Mouse (Mus musculus): ENCODE data around the gene Gsta4. TPM values are rescaled to one million over a fixed set of nuclear protein-coding genes. Genes with fewer than 3 reads are reported as not detected.
"Not testable (repeated sequence)": the region's sequence is repeated elsewhere in the genome, so short reads cannot be mapped to it uniquely, and the experiment has no call there.

The Gsta4 gene
- total RNA-seq, 4 experiments from 2014 or later = 33.6 to 43.8 (median 38.8) TPM

DNA sequence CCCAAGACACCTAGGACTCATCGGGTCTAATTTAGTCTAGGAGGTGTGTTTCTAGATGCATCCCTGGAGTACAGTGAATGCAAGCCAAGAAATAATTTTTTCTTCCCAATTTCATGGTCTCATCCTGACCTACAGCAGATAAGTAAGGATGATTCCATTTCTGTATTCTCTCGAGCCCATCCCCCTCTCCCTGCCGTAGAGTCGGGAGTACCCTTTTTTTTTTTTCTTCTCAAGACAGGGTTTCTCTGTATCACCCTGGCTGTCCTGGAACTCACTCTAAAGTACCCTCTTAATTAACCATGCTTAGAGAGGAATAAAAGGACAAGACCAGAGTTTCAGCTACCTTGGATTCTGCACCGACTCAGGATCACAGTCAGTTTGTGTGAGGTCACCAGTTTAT lies 4.4 kb upstream of the Gsta4 start:
- DNase-seq (ENCODE audit: low spot score in 2 of 2) = no peak

DNA sequence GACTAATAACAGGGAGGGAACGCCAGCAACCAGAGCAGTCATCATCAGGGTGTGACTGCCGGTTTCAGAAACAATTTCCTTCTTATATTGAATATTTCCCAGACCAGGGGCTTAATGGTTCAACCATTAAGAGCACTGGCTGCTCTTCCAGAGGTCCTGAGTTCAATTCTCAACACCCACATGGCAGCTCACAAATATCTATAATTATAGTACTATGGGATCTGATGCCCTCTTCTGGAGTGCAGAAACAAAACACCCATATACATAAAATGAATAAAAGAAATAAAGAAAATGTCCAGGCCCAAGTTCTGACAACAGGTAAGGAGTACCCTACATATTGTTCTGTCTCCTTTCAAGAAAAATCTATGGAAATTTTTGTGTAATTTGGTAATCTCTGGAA lies 3.5 kb upstream of the Gsta4 start:
- no peak for DNase-seq (ENCODE audit: low spot score in 2 of 2)

DNA sequence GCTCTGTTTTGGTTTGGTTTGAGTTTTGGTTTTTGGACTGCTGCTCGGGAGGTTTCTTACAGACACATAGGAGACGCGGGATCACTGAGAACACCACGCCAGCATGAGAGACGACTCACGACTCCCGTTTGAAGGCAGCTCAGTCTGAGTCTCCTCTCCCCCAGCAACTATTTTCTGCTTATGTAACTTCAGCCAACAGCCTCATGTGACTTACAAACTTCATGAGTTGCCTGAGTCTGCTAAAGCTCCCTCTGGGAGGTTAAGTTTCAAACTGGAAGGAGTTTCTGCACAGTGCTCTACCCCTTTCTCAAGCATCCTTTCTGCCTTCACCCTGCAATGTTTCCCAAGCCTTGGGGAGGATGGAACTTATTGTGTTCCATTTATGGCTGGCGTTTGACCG lies 3.1 kb downstream of the Gsta4 start:
- DNase-seq (ENCODE audit: low spot score in 2 of 2) = no peak

DNA sequence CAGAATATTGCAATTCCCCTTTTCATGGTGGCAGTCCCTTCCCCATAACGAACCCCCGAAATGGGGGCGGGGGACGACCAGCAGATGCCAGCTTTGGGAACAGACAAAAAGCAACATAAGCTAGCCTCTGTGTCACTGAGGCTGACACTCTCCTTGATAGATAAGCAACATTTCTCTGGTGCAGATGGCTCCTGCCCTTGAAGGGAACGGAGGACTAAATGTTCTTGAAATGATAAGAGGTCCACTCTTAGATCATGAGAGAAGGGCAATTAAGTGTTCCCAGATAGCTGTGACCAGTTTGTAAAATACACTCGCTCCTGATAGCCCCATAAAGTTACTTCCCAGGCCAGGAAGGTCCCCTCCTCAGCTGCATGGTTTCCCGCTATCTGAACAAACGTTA lies 6.3 kb downstream of the Gsta4 start:
- no peak for DNase-seq (ENCODE audit: low spot score in 2 of 2)

DNA sequence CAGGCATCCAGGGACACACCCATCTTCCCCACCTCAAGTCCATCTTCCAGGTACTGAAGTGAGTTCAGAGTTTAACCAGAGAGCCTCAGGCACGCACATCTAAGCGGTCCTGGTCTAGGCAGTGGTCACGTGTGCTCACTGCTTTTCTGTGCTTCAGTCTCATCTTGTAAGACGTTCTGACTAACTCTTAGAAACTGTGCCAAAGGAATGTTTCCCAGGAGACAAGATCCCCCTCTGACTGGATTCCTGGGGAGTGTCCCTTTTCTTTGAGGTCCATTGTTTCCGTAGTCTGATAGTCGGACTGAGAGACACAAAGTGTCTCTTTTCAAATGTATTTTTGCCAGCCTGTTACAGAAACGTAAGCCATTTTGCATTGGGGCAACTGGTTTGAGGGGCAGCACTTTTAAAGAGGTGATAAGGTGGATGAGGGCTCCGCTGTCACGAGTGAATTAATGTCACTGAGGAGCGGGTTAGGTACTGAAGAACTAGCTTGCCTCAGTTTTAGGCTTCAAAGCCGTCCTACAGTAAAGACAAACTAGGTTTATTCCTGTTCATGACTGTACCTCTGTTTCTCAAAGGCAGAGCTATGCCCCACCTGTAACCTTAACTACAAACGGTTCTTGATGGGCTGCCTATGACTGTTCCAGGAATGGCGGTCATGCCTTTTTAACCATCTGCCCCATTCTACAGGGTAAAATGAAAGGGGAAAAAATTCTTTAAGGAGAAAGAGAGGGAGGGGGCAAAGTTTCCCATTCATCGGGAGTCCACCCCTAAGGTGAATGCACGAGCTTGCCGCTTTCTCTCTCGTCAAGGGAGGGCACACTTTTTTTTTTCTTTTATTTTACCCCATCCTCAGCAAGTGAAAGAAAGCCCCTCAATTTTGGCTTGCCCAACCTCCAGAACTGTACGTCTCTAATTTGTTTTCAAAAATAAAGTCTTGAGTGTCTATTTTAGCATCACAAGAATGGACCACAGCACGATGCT lies 8.4 kb downstream of the Gsta4 start:
- DNase-seq (ENCODE audit: low spot score in 2 of 2) = no peak

DNA sequence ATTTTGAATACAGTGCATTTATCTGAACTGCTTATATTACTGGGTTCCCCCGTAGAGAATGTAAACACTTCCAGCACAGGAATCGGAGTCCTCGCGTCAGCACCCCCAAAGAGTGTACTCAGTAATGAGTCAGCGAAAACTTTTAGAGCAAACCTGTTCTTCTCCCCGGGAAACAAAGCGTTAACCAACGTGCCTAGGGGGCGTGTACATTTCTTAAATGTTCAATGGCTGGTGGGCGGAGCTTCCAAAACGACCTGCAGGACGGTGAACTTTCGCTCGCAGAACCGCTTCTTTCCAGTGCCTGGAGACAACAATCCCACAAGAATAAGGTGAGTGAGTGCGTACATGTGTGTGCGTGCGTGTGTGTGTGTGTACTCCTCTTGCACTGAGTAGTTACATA lies 9.2 kb downstream of the Gsta4 start:
- no peak for DNase-seq (ENCODE audit: low spot score in 2 of 2)

DNA sequence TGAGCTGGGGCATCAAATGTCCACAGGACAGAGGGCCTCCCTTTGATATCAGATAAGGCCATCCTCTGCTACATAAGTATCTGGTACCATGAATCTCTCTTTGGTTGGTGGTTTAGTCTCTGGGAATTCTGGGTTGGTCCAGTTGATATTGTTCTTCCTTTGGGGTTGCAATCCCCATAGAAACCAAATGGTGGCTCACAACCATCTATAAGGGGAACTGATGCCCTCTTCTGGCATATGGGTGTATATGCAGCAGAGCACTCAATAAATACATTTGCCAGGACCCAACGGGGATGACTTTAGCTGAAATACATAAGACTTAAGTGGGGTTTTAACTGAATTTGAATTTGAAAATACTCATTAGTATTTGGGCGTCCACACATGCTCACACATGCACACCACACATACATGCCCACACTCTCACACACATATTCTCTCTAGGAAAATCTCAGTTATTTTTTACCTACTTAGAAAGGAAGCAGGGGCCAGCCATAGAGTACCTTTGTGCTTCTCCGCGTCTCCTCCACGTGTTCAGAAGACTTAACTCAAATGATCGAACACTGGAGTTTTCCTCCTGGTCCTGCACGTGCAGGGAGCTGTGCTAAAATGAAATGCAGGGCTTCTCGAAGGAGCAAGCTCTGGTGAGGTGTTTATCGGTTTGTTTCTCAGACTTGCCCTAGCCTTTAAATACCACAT lies 11.5 kb downstream of the Gsta4 start:
- no peak for DNase-seq (ENCODE audit: low spot score in 2 of 2)

DNA sequence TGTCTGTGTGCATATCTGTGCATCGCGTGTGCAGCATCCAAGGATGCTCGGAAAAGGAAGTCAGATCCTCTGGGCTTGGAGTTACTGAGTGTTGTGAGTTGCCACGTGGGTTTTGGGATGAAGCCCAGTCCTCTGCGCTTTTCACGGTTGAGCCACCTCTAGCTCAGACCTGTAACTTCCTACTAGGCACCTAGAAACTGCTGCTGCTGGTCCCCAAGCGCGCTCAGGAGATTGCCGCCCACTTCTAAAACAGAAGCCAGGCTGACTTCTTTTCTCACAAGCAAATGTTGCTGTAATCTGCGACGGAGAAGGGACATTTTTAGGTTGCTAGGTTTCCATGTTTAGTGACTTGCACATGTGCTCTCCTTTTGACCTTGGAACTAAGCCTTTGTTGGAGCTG lies 12.5 kb downstream of the Gsta4 start:
- peak in 1 of 2 experiments; percentile 53 for DNase-seq (ENCODE audit: low spot score in 2 of 2)

DNA sequence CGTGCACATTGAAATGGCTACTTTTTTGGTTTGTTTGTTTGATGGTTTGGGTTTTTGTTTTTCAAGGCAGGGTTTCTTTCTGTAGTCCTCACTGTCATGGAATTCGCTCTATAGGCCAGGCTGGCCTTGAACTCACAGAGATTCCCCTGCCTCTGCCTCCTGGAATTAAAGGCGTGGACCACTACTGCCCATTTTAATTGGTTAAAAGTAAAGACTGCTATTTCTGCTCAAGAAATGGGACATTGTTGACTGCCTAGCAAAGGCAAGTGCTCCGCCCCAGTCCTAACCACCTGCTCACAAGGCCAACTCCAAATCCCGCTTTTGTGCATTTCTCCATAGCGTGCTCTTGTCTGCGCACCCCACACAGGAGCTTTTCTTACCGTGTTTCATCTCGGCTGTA lies 15.2 kb downstream of the Gsta4 start:
- no peak for DNase-seq (ENCODE audit: low spot score in 2 of 2)

DNA sequence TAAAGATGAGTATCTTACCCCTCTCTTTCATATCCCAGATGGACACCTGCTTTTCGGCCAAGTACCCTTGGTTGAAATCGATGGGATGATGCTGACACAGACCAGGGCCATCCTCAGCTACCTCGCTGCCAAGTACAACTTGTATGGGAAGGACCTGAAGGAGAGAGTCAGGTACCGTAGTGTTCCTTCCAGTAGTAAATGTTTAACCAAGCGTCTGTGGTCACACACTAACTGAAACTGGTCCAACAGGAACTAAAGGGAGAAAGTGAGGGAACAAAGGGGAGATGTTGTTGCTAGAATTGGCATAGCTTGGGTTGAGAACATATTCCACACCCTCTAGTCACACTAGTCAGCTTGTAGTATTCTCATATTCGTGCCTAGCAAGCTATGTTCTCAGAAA lies 21.6 kb downstream of the Gsta4 start:
- no peak for DNase-seq (ENCODE audit: low spot score in 2 of 2)

DNA sequence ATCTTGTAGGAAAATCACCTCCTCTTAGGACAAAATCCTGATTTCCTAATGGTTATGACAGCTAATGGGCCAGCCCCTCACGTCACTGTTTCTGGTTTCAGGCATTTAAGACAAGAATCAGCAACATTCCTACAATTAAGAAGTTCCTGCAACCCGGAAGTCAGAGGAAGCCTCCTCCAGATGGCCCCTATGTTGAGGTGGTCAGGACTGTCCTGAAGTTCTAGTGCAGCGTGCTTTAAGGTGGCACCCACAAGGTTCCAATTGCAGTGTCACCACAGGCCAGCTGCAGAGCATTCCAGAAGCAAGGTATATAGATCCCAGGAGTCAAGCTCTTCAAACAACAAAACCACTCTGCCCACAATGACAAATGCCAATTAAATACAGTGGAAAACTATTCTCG lies 26.4 kb downstream of the Gsta4 start:
- no peak for DNase-seq (ENCODE audit: low spot score in 2 of 2)

DNA sequence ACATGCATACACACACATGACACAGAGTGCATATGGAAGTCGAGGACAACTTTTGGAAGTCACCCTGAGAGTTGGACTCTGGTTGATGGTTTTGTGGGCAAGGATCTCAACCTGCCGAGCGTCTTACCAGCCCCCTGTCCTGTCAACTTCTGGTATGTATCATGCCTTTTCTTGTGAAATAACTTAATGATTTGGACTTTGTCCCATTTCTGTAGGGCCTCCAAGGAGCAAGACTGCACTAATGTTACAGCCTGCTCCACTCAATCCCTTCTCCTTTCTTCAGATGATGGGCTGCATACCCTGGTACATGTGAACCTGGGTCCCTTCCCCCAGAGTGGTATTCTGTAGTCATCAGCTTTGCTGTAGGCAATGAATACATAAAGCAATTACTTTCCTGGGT lies 27.5 kb downstream of the Gsta4 start:
- DNase-seq (ENCODE audit: low spot score in 2 of 2) = no peak

DNA sequence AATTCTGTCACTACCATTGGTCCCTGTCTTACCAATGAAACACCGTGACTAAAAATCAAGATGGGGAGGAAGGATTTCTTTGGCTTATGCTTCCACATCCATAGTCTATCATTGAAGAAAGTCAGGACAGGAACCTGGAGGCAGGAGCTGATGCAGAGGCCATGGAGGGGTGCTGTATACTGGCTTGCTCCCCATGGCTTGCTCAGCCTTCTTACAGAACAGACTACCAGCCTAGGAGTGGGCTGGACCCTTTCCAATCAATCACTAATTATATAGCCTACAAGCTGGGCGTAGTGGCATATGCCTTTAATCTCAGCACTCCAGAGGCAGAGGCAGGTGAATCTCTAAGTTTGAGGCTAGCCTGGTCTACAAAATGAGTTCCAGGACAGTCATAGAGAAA lies 28.2 kb downstream of the Gsta4 start:
- DNase-seq (ENCODE audit: low spot score in 2 of 2) = no peak

DNA sequence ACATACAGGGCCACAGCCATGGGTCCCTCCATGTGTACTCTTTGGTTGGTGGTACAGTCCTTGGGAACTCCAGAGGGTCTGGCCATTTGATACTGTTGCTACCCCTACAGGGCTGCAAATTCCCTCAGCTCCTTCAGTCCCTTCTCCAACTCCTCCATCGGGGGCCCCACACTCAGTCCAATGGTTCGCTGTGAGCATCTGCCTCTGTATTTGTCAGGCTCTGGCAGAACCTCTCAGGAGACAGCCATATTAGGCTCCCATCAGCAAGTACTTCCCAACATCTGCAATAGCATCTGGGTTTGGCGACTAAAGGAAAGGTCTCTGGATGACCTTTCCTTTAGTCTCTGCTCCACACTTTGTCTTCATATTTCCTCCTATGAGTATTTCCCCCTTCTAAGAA lies 28.9 kb downstream of the Gsta4 start:
- DNase-seq (ENCODE audit: low spot score in 2 of 2) = no peak

DNA sequence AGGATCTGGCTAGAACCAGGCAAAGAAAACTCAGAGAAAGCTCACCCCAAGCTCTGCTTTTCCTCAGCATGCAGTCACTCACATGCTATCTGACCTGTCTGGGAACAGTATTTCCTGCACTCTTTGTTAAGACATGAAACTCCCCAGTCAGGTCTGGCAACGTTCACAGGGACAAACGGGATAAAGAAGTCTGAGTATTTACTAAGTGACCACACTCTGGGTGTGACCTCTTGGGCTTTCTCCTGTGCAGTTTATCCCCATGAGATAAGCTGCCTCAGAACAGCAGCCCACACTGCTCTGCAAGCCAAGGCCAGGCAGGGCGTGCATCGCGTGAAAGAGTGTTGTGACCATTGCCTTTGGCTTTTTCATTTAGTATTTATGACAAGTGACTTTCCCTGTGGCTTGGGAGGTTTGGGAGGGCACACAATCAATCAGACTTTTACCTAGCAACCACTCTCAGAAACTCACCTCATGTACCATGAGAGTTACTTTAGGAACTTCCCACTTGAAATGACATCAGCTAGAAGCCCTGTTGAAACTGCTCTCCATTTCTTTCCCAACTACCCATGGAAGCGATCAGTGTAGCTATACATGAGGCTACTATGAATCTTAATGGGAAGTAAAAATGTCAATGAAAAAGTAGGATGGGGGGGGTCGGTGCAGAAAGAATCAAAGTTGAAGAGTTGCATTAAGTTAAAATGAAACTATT lies 29.9 kb downstream of the Gsta4 start:
- no peak for DNase-seq (ENCODE audit: low spot score in 2 of 2)

DNA sequence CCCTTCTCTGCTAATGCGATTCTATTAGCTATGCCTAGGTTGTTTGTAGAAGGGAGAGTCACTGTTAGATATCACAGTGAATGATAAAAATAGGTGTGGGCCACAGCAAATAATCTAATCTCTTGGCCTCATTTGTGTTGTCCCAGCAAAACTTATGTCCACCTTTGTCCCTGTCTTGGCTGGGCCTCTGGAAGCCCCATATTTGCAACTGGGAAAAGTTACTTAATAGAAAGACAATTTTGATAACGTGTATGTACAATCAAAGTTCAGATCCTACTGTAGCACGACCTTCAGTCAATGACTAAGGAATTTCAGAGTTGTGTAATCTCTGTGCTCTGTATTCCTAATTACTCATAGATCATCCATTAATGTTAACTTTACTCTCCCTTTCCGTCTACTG lies 34.5 kb downstream of the Gsta4 start:
- DNase-seq (ENCODE audit: low spot score in 2 of 2) = no peak

DNA sequence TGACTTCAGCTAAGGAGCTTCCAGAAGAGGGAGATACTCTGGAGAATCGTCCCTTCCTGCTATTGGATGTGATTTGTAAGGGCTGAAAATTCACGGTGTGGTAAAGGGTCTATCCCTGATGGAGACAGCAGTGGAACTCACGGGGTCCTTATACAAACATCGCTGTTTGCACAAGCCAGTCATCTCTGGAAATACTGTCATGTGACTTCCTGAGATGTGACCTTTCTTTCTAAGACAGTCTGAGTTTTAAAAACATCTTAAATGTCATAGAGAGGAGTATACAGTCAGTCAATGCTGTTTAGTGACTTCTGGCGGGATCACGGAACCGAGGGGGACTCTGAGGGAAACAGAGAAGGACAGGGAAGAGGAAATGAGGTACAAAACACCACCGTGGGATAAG lies 40.0 kb downstream of the Gsta4 start:
- no peak for DNase-seq (ENCODE audit: low spot score in 2 of 2)

DNA sequence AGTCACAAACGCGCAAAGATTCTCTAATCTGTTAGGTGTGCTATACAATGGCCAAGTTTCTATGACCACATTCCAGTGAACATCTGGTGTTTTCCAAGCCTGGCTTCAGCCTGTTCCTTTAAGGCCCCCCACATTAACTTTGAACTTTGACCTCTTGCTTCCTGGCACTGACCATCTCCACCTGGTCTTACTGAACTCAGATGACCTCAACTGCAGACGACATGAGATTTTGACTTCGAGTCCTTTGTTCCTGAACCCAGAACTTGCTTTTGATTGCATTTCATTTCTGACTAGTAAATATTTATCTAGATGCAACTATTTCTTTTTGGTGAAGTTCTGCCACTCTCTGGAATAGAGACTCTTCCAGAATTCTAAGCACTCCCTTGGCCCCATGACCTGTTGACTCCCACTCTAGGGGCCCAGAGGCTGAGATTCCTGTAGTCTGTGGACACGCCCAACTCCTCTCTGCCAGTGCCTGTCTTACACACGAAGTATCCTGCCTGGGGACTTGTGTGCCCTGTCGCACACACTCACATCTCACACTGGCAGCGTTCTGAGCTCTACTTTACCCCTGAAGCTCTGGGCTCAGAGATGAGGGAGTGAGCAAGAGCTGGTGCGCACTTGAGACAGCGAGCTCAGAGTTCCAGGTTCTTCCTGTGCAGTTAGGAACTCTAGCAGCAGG lies 40.8 kb downstream of the Gsta4 start:
- DNase-seq (ENCODE audit: low spot score in 2 of 2) = no peak

DNA sequence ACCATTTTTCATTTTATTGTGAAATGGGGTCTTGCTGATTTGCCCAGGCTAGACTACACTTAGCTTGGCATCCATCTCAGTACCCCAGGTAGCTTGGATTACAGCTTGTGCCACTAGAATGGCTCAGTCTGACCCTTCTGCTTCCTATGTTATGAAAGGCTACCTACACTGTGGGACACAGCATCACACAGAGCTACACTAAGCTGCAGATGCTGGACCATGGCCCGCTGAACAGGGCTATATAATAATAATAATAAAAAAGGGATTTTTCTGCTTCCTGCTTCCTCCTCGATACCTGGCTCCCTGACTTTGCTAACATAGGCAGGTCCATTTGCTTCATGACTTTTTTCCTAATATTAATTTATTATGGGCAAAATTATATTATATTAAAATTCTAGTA lies 41.8 kb downstream of the Gsta4 start:
- DNase-seq (ENCODE audit: low spot score in 2 of 2) = no peak

DNA sequence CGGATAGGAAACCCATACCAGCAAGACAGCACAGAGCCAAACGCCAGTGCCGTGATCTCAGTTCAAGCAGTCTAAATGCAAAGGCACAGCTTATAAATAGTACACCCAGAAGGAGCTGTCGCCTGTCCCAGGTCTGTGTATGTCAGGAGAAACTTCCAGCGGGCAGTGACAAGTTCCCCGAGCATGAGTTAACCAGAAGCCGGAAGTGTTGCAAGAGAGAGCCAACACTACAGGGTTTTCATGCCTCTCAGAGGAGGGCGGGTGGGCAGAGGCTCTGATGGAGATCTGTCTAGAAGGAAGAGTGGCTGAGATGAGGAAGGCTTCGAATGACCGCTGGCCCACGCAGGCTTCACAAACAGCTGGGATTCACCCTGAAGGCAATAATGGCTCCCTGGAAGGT lies 42.7 kb downstream of the Gsta4 start:
- no peak for DNase-seq (ENCODE audit: low spot score in 2 of 2)

DNA sequence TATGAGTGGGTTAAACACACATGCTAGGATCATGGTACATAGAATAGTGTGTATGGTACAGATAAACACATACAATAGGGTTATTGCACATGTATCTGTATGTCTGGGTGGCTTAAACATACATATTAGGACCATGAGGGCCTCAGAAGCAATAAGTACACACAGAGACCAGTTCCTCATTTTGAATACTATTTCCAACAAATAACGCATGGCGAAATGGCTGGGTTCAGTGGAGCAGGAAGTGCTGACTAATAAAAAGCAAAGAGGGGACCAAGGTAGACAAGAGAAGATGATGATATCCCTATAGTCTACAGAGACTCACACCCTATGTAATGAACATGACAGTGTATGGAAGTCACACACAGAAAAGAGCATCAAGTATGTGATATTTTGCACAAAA lies 45.5 kb downstream of the Gsta4 start:
- no peak for DNase-seq (ENCODE audit: low spot score in 2 of 2)

DNA sequence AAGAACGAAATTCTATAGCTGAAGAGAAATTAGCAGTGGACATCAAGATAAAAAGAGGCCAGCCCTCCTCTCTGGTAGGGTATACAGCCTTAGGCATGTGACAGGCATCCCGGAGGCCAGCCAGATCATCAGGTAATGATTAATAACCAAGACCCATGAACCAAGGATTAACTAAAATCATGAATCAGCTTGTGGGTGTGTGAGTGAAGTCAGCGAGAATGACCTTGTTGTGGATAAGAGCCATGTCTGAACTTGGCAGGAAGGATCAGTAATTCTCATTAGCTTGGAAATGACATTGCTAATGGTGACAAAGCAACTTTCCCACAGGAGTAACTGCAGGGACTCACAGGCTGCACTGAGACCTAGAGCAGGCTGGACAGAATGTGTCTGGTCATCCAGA lies 47.1 kb downstream of the Gsta4 start:
- DNase-seq (ENCODE audit: low spot score in 2 of 2) = not testable (repeated sequence)

All from left cerebral cortex, adult 8-10 months (tissue).